Mouse (Mus musculus) granulocyte monocyte progenitor cell, adult 5-6 weeks (primary cell): ENCODE measurements at regions not wholly inside any gene's neighbourhood (a gene's known extent, or its start where the extent isn't known, plus 50 kb on each side); places are given as distances from the start of the nearest gene placed in this dataset.
"Not testable (repeated sequence)": the region's sequence is repeated elsewhere in the genome, so short reads cannot be mapped to it uniquely, and the experiment has no call there.

Experiments used
- ATAC-seq: replicated peaks from 2 replicates; pipeline ENCODE4 v1.8.0; 2016; ENCODE audit warnings: mild to moderate bottlenecking, moderate TSS enrichment, inconsistent platforms; ENCODE audit not compliant: poor library complexity, severe bottlenecking

GRCm38 (mm10) chr7:106296912-106297311 lies 81.8 kb upstream of the Gvin1 start:
- ATAC-seq: peak; percentile 100

DNA sequence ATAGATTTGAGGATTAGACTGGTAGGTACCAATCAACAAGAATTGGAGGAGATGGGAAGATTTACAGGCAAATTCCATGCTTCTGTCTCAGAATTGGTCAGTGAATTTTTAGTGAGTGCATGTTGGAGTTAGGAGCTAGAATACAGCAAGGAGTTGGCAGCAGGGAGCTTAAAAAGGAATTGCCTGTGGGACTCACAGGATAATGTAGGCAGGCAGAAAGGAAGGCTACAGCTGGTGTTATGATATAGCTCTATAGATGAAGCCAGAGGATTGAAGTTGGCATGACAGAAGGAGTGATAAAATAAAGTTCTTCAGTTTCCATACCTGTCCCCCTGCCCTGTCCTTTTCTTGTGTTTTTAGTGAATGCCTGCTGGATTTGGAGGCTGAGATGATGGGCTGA lies 69.7 kb upstream of the Gvin1 start:
- ATAC-seq: not testable (repeated sequence)

GRCm38 (mm10) chr7:106279946-106280345 lies 64.8 kb upstream of the Gvin1 start:
- peak; percentile 58 for ATAC-seq

DNA sequence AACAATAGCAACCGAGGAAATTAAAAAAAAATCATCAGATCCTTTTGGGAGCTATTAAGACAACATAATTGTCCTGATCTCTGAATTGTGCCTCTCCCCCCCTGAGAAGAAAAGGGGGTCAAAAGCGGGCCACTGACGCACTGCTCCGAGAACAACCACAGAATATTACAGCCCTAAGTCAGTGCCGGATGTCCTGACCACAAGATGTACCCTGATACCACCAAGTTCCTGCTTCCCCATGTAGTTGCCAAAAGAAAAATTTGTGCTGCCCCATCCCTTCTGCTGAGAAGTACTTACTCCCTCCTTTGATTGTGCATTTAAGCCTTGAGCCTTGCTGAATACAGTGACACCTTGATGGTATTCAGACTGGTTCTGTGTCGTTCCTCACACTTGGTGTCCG lies 55.8 kb upstream of the Gvin1 start:
- not testable (repeated sequence) for ATAC-seq
